Mouse (Mus musculus) hindbrain, postnatal 0 days (tissue): ENCODE data around the gene Esd. TPM values are rescaled to one million over a fixed set of nuclear protein-coding genes. Genes with fewer than 3 reads are reported as not detected.

ENCODE experiments used
- ATAC-seq: fragments of 200-750 bp; cut with Nextera tagmentation; 2 replicates; pipeline ENCODE4 v1.8.0; 2017; ENCODE audit warnings: mild to moderate bottlenecking, moderate TSS enrichment, moderate library complexity
- DNase-seq: peaks from one replicate; pipeline ENCODE4 v3.0.0-alpha.2; 2015; ENCODE audit warnings: low spot score
- H3K27ac ChIP-seq: fragments of 300-500 bp; sonication (generic); 2 replicates; pipeline ENCODE4 v1.5.1; 2014; ENCODE audit warnings: mild to moderate bottlenecking
- H3K27me3 ChIP-seq: fragments of 300-500 bp; sonication (generic); 2 replicates; pipeline ENCODE4 v1.6.1; 2014; ENCODE audit warnings: low read length, mixed read lengths; ENCODE audit not compliant: insufficient read depth
- H3K36me3 ChIP-seq: fragments of 300-500 bp; sonication (generic); 2 replicates; pipeline ENCODE4 v1.6.1; 2014; ENCODE audit warnings: low read length, mixed read lengths; ENCODE audit not compliant: insufficient read depth
- H3K4me1 ChIP-seq: fragments of 300-500 bp; sonication (generic); 2 replicates; pipeline ENCODE4 v1.6.1; 2014; ENCODE audit warnings: antibody characterized with exemption, low read length, mixed read lengths; ENCODE audit not compliant: insufficient read depth
- H3K4me2 ChIP-seq: fragments of 300-500 bp; sonication (generic); 2 replicates; pipeline ENCODE4 v1.6.1; 2014; ENCODE audit warnings: low read depth, mild to moderate bottlenecking, low read length, moderate library complexity, mixed read lengths
- H3K4me3 ChIP-seq: fragments of 300-500 bp; sonication (generic); 2 replicates; pipeline ENCODE4 v1.5.1; 2014; ENCODE audit warnings: low read length
- H3K9ac ChIP-seq: fragments of 300-500 bp; sonication (generic); replicated peaks from 2 replicates; pipeline ENCODE4 v1.6.1; 2014; ENCODE audit warnings: mild to moderate bottlenecking, low read length, moderate library complexity, mixed read lengths
- H3K9me3 ChIP-seq: fragments of 300-500 bp; sonication (generic); 2 replicates; pipeline ENCODE4 v1.6.1; 2016; ENCODE audit warnings: low read length, mixed read lengths
- CTCF ChIP-seq: IDR thresholded peaks from 2 replicates; pipeline ENCODE4 v1.5.1; 2016; ENCODE audit warnings: antibody characterized with exemption, control low read depth, low read depth
- WGBS: fragments of 180-500 bp; shearing (Covaris S2); extraction: QIAGEN DNeasy Blood & Tissue Kit; methylation state at CpG from one replicate; pipeline ENCODE4 v1.1.7; 2014; 5-methylcytosine and 5-hydroxymethylcytosine counted together
- polyA plus RNA-seq: library from polyadenylated mRNA; unstranded; fragments of >200 nt; fragmentation: Nextera tagmentation; extraction: Ambion mirVana; gene quantifications from 2 replicates; pipeline ENCODE4 v1.2.1, GENCODE M21; 2015
- total RNA-seq: library from RNA; depleted of rRNA; stranded (reverse); fragments of >200 nt; gene quantifications from 2 replicates; pipeline ENCODE4 v1.2.3, GENCODE M21; 2014; rRNA removed

Gene Esd
- total RNA-seq, result 109 and 182 TPM in 2 replicates
- polyA plus RNA-seq, result 215 and 218 TPM in 2 replicates

DNA sequence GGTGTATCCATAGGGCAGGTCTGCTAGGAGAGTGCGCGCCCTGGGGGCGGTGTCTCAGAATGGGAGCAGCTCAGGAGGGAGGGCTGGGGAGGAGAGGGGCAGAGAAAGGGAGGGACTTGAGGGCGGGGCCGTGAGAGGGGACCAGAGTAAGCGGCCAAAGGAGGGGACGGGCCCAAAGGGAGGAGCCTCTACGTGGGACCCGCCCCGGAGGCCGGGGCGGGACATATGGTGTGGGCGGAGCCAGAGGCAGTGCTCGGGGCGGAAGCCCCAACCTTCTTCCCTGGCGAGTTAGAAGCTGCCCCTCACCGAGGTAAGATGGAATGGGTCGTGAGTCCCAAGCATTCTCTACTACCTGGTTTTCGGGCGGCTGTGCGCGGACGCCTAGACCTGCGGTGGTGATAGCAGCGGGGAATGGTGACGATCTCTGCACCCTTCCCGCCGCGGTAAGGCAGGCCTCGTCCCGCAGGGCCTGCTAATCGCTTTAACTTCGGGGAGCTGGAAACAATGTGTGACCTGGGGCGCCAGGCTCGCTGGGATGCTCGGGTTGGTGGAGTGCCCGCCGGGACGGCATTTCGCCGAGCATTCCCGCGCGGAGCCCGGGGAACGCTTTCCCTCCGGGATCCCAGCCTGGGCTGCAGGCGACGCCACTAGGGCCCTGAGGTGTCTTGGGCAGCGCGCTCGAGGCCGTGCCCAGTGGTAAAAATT is at the start of gene Esd:
TSS of gene Esd (plus strand) at position 219 of the 705 bp plus-strand sequence.
- TF ChIP-seq CTCF, result peak; percentile 23
- Histone ChIP-seq H3K4me1 (peaks cover 8% of the 10 kb centered on the region; the same call in 1 of the 2 replicates), H3K27me3 (no peaks in the 10 kb centered on the region), H3K4me3 (peak within 1 kb of the TSS; percentile 82), H3K9me3 (no peaks in the 10 kb centered on the region), H3K9ac (peak within 1 kb of the TSS; percentile 72), H3K4me2 (peak within 1 kb of the TSS; percentile 83), H3K27ac (peak within 1 kb of the TSS; percentile 70), H3K36me3 (no peaks in the 10 kb centered on the region)
- WGBS, result under 1% methylated on average over 50 of the region's 53 CpGs
- DNase-seq (peak; percentile 93), ATAC-seq (peak; percentile 99)

DNA sequence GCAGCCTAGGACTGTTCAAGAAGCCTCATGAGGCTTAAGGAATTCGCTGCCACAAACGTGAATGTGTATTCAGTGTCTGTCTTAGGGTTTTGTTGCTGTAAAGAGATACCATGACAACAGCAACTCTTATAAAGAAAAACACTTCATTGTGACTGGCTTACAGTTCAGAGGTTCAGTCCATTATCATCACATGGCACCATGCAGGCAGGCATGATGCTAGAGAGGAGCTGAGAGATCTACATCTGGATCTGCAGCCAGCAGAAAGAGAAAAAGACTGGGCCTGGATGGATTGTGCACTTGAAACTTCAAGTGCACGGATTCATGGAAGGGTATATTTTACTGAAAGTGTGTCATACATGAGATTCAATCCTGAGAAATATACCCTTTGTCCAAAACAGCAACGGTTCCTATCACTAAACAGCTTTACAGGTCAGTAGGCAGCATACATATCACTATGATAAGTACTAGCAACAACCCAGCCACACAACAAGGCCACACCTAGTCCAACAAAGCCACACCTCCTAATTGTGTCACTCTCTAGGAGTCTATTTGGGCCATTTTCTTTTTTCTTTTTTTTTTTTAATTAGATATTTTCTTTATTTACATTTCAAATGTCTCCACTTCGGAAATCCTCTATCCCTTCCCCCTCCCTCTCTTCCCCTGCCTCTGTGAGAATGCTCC is 47.7 kb upstream of the Esd start:
- H3K27ac ChIP-seq, result no peak overlapping the region
- TF ChIP-seq CTCF, result no peak
- no peak for ATAC-seq
- H3K36me3 ChIP-seq, result no peaks in the 10 kb centered on the region
- H3K9ac ChIP-seq, result no peak overlapping the region
- no peak overlapping the region for H3K4me2 ChIP-seq
- no peaks in the 10 kb centered on the region for H3K27me3 ChIP-seq
- H3K4me3 ChIP-seq, result no peak overlapping the region
- no peak for DNase-seq
- WGBS, result 77% methylated on average over 5 of the region's 5 CpGs
- H3K9me3 ChIP-seq, result no peaks in the 10 kb centered on the region
- no peaks in the 10 kb centered on the region for H3K4me1 ChIP-seq

DNA sequence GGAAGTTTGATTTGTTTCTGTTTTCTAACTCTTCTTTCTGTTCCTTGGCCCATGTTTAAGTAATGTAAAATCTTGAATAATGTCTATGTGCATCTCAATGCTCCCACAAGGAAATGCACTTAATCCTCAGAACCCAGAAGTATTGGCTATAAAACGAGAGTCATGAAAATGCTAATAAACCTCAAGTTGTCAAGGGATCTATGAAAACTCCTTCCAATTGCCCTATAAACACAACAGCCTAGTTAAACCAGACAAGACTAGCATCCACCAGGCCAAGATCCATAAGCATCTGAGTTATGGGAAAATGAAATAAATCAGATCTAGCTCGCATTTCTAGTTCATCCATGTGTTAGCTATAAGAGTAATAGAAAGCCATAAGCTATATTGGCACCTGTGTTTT is 40.1 kb upstream of the Esd start:
- 83% methylated on average over 2 of the region's 2 CpGs for WGBS

DNA sequence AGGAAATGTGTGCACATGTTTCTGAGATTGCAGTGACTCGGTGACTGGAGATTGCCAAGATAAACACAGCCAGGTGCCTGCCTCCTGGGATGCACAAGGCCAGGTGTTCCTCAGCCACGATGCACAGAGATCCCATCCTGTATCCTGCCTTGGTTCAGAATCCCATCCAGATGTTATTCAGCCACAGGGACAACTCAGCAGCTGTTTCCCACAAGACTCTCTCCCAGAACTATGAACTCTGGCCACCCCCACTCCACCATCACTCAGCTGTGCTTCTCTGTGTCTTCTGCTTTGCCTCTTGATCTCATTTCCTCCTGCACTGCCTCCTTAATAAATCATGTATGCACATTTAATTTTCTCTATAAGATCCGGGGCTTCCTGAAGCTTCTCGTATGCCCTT is 35.3 kb upstream of the Esd start:
- Histone ChIP-seq H3K4me2 (no peak overlapping the region), H3K4me1 (no peaks in the 10 kb centered on the region), H3K36me3 (no peaks in the 10 kb centered on the region), H3K27ac (no peak overlapping the region), H3K9me3 (no peaks in the 10 kb centered on the region), H3K27me3 (no peaks in the 10 kb centered on the region), H3K4me3 (no peak overlapping the region), H3K9ac (no peak overlapping the region)
- no peak for TF ChIP-seq CTCF
- WGBS, result 45% methylated on average over 4 of the region's 4 CpGs
- DNase-seq (peak; percentile 5), ATAC-seq (no peak)

More for the DNA sequence above, 40.1 kb upstream of the Esd start:
- no peak overlapping the region for H3K9ac ChIP-seq
- no peaks in the 10 kb centered on the region for H3K9me3 ChIP-seq
- H3K4me3 ChIP-seq, result no peak overlapping the region
- H3K4me1 ChIP-seq, result no peaks in the 10 kb centered on the region
- ATAC-seq (no peak), DNase-seq (no peak)
- TF ChIP-seq CTCF, result no peak
- no peaks in the 10 kb centered on the region for H3K27me3 ChIP-seq
- no peak overlapping the region for H3K27ac ChIP-seq
- H3K36me3 ChIP-seq, result no peaks in the 10 kb centered on the region
- no peak overlapping the region for H3K4me2 ChIP-seq

DNA sequence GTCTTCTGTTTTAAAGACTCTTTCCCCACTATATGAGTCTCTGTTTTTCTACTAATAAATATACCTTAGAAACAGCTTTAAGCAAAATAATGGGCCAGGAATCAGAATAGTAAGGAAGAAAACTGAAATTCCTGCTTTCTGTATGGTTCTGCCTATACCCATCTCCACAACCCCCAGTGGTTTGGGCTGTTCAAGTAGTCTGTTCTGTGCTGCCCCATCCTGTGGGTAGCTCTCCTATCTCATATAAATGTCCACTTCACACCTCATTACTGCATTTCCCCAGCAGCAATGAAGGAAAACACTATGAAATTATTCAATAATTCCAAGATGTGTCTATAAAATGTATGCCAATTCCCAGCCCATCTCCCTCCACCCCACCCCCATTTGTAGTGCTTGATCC is 34.7 kb upstream of the Esd start:
- H3K36me3 ChIP-seq, result no peaks in the 10 kb centered on the region
- no peaks in the 10 kb centered on the region for H3K9me3 ChIP-seq
- no peak overlapping the region for H3K9ac ChIP-seq
- no peak for TF ChIP-seq CTCF
- H3K27me3 ChIP-seq, result no peaks in the 10 kb centered on the region
- ATAC-seq, result no peak
- H3K4me1 ChIP-seq, result no peaks in the 10 kb centered on the region
- no peak for DNase-seq
- no peak overlapping the region for H3K27ac ChIP-seq
- H3K4me2 ChIP-seq, result no peak overlapping the region
- no peak overlapping the region for H3K4me3 ChIP-seq

DNA sequence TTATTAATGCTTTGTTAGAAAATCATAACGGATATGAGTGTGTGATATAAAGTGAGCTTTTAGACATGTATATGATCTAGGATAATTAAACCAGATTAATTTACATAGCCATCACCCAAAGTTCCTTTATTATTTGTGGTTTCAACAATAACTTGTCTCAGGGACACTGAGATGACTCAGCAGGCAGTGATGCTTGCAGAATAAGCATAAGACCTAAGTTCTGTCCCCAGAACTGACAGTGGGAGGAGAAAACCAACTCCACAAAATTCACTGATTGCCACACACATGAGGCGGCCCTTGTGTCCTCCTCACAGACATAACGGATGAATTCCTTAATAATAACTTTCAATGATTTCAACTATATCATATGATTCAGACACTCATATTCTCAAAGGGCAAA is 32.9 kb upstream of the Esd start:
- ATAC-seq, result no peak
- no peak for TF ChIP-seq CTCF
- Histone ChIP-seq H3K27ac (no peak overlapping the region), H3K4me3 (no peak overlapping the region), H3K4me1 (no peaks in the 10 kb centered on the region), H3K9ac (no peak overlapping the region), H3K36me3 (no peaks in the 10 kb centered on the region), H3K9me3 (no peaks in the 10 kb centered on the region), H3K4me2 (no peak overlapping the region), H3K27me3 (no peaks in the 10 kb centered on the region)
- DNase-seq, result no peak
- WGBS, result 92% methylated on average over 3 of the region's 3 CpGs

DNA sequence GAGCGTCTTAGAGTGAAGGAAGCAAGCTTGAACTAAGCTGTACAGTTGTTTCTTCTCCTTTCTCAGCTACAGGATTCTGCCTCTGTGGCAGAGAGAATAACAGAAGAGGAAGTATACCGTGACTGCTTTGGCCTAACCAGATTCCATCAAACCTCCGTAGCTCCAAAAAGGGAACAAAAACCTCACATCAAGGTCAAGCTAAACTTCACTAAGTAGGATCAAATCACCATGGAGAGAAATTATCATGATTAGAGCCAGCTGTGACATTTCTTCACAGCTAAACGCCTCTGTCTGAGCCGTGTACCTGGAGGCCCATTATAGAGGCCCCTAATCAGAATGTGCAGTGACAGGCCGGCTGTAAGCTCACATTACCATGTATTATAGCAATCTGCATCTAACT is 28.2 kb upstream of the Esd start:
- no peaks in the 10 kb centered on the region for H3K27me3 ChIP-seq
- H3K36me3 ChIP-seq, result no peaks in the 10 kb centered on the region
- H3K4me2 ChIP-seq, result no peak overlapping the region
- H3K4me1 ChIP-seq, result no peaks in the 10 kb centered on the region
- H3K9me3 ChIP-seq, result no peaks in the 10 kb centered on the region
- no peak for TF ChIP-seq CTCF
- no peak for DNase-seq
- H3K9ac ChIP-seq, result no peak overlapping the region
- no peak for ATAC-seq
- 71% methylated on average over 6 of the region's 6 CpGs for WGBS
- H3K27ac ChIP-seq, result no peak overlapping the region
- H3K4me3 ChIP-seq, result no peak overlapping the region
